Mouse (Mus musculus) CH12.LX (cell line): ENCODE results near the gene Nebl. TPM values are rescaled to one million over a fixed set of nuclear protein-coding genes. Genes with fewer than 3 reads are reported as not detected.

ENCODE experiments used
- DNase-seq: peaks from one replicate; pipeline ENCODE4 v3.0.0-alpha.2; 2013; ENCODE audit errors: extremely low read depth
- H3K27ac ChIP-seq: 2 replicates; pipeline ENCODE4 v1.5.1; 2012; ENCODE audit warnings: low read depth, mild to moderate bottlenecking, control low read depth, moderate library complexity; ENCODE audit not compliant: insufficient read depth
- H3K27me3 ChIP-seq: replicated peaks from 2 replicates; pipeline ENCODE3; 2012; ENCODE audit warnings: inconsistent platforms
- H3K36me3 ChIP-seq, 2 experiments: replicated peaks in 1 of 2; 2 replicates each; pipeline versions ENCODE3 to v1.6.1; 2012; ENCODE audit warnings: inconsistent platforms in 1 of 2, low read length in 1 of 2, mild to moderate bottlenecking in 1 of 2, mixed read lengths in 1 of 2, moderate library complexity in 1 of 2; ENCODE audit not compliant: control insufficient read depth in 1 of 2, insufficient read depth in 1 of 2
- H3K4me1 ChIP-seq, 2 experiments: 2 replicates each; pipeline ENCODE4 v1.6.1; 2012; ENCODE audit warnings: inconsistent platforms in 1 of 2, moderate library complexity in 1 of 2; ENCODE audit not compliant: insufficient read depth in 2 of 2, control insufficient read depth in 1 of 2
- H3K4me2 ChIP-seq: 2 replicates; pipeline ENCODE4 v1.6.1; 2012; ENCODE audit warnings: low read depth, mild to moderate bottlenecking, control low read depth; ENCODE audit not compliant: poor library complexity, insufficient read depth, severe bottlenecking
- H3K4me3 ChIP-seq, 3 experiments: fragments of 150-350 bp in 1 of 3; sonication (generic) in 1 of 3; replicated peaks in 1 of 3; 2 replicates each; pipeline versions ENCODE3 to v1.5.1; 2011 to 2012; ENCODE audit warnings: low read depth in 2 of 3, low read length in 2 of 3, mild to moderate bottlenecking in 2 of 3, moderate library complexity in 2 of 3, control low read depth in 1 of 3, improper control_type of control experiment in 1 of 3, inconsistent platforms in 1 of 3, mixed read lengths in 1 of 3; ENCODE audit not compliant: poor library complexity in 1 of 3
- H3K79me2 ChIP-seq: replicated peaks from 2 replicates; pipeline ENCODE4 v1.6.1; 2012; ENCODE audit warnings: mild to moderate bottlenecking, moderate library complexity; ENCODE audit not compliant: control insufficient read depth, poor library complexity, insufficient read depth, severe bottlenecking; ENCODE audit errors: extremely low read depth
- H3K9ac ChIP-seq: 2 replicates; pipeline ENCODE4 v1.6.1; 2012; ENCODE audit warnings: low read depth, mild to moderate bottlenecking, control low read depth, moderate library complexity; ENCODE audit not compliant: insufficient read depth
- H3K9me3 ChIP-seq: replicated peaks from 2 replicates; pipeline ENCODE3; 2012; ENCODE audit warnings: low read length, inconsistent platforms, mixed read lengths
- BHLHE40 ChIP-seq: IDR thresholded peaks from 2 replicates; pipeline ENCODE4 v1.6.1; 2011; ENCODE audit warnings: mild to moderate bottlenecking, low read depth, low read length, improper control_type of control experiment
- CTCF ChIP-seq, 2 experiments: IDR thresholded peaks in 1 of 2; conservative IDR thresholded peaks in 1 of 2; 2 replicates each; pipeline ENCODE4 v1.5.1; 2011 to 2012; ENCODE audit warnings: low read depth in 2 of 2, low read length in 2 of 2, improper control_type of control experiment in 1 of 2, inconsistent platforms in 1 of 2, mild to moderate bottlenecking in 1 of 2, moderate library complexity in 1 of 2
- EP300 ChIP-seq: IDR thresholded peaks from 2 replicates; pipeline ENCODE4 v1.6.1; 2011; ENCODE audit warnings: low read length, improper control_type of control experiment
- ETS1 ChIP-seq: conservative IDR thresholded peaks from 2 replicates; pipeline ENCODE4 v1.6.1; 2012; ENCODE audit warnings: low read depth, mild to moderate bottlenecking, inconsistent platforms, low read length, improper control_type of control experiment, moderate library complexity
- JUN ChIP-seq: IDR thresholded peaks from 2 replicates; pipeline ENCODE4 v1.6.1; 2011; ENCODE audit warnings: low read depth, mild to moderate bottlenecking, low read length, improper control_type of control experiment, moderate library complexity; ENCODE audit not compliant: insufficient read depth
- MAFK ChIP-seq: IDR thresholded peaks from 2 replicates; pipeline ENCODE4 v1.6.1; 2011; ENCODE audit warnings: low read length, improper control_type of control experiment; ENCODE audit not compliant: insufficient replicate concordance
- MXI1 ChIP-seq: IDR thresholded peaks from 2 replicates; pipeline ENCODE4 v1.6.1; 2011; ENCODE audit warnings: mild to moderate bottlenecking, low read depth, low read length, improper control_type of control experiment
- RAD21 ChIP-seq: IDR thresholded peaks from 2 replicates; pipeline ENCODE4 v1.6.1; 2011; ENCODE audit warnings: low read depth, mild to moderate bottlenecking, low read length, improper control_type of control experiment, moderate library complexity
- SMC3 ChIP-seq: IDR thresholded peaks from 2 replicates; pipeline ENCODE4 v1.6.1; 2011; ENCODE audit warnings: low read depth, low read length, improper control_type of control experiment
- USF1 ChIP-seq: IDR thresholded peaks from 2 replicates; pipeline ENCODE4 v1.6.1; 2014; ENCODE audit warnings: low read depth, mild to moderate bottlenecking, inconsistent platforms, low read length, improper control_type of control experiment
- ZMIZ1 ChIP-seq: IDR thresholded peaks from 2 replicates; pipeline ENCODE4 v1.6.1; 2012; ENCODE audit warnings: low read depth, mild to moderate bottlenecking, inconsistent platforms, low read length, improper control_type of control experiment
- dilution Hi-C: fragments of 300-500 bp; cut with MboI; formaldehyde crosslinking; loops from 2 replicates; pipeline ENCODE4 v1.14.3; 2020; ENCODE audit warnings: low sequenced_read_pairs; ENCODE audit not compliant: extremely low pct_unique_long_range_greater_than_20kb, extremely low pct_ligation_motif_present
- in situ Hi-C: fragments of 300-500 bp; cut with MboI; formaldehyde crosslinking; loops from 3 replicates; pipeline ENCODE4 v1.14.3; 2019; ENCODE audit warnings: low sequenced_read_pairs, low pct_ligation_motif_present, low pct_unique_long_range_greater_than_20kb, mixed read lengths
- polyA plus RNA-seq: library from polyadenylated mRNA; unstranded; fragments of >175 nt; gene quantifications from 2 replicates; pipeline ENCODE4 v1.2.1, GENCODE M21; 2012; ENCODE audit warnings: low read depth; ENCODE audit not compliant: insufficient read length
- total RNA-seq, 2 experiments: library from RNA; depleted of rRNA; stranded (reverse); fragments of 300-350 nt in 1 of 2; fragments of >200 nt in 1 of 2; gene quantifications; 2 replicates each; pipeline ENCODE4 v1.2.3; 2012 to 2014

The Nebl gene
- total and polyA plus RNA-seq, 3 experiments, result 12.6 to 113 (median 46.4) TPM

GRCm38 (mm10) chr2:17643869-17644268 lies 87.4 kb downstream of the Nebl start:
- H3K9ac ChIP-seq, result no peak overlapping the region
- H3K27me3 ChIP-seq, result no peaks in the 10 kb centered on the region
- no peaks in the 10 kb centered on the region for H3K9me3 ChIP-seq
- H3K27ac ChIP-seq, result no peak overlapping the region
- in situ Hi-C loops (loop anchor here (25.0 kb wide), 1 partner anchor 193 kb away; no protein-coding TSS in a partner anchor), dilution Hi-C loops (no loop called here)
- DNase-seq, result no peak
- no peaks in the 10 kb centered on the region for H3K36me3 ChIP-seq
- peaks cover 10 to 41% of the 10 kb centered on the region in 2 experiments; a peak in 3 of 4 replicates for H3K4me1 ChIP-seq
- no peak overlapping the region for H3K4me3 ChIP-seq
- no peak overlapping the region for H3K4me2 ChIP-seq
- TF ChIP-seq CTCF (conservative IDR thresholded peaks at IDR 0.05 in 1 of 2, IDR thresholded peaks at IDR 0.05 in 1 of 2; ENCODE audit: low read depth in 2 of 2, low read length in 2 of 2), result peak in 1 of 2 experiments; percentile 9; a peak in 1 of 4 replicates
- no peak for TF ChIP-seq JUN
- H3K79me2 ChIP-seq, result no peaks in the 10 kb centered on the region

- Histone ChIP-seq H3K36me3 (no peaks in the 10 kb centered on the region), H3K9me3 (no peaks in the 10 kb centered on the region), H3K4me2 (no peak overlapping the region), H3K27me3 (no peaks in the 10 kb centered on the region), H3K9ac (no peak overlapping the region), H3K4me1 (peaks cover 10 to 41% of the 10 kb centered on the region in 2 experiments; a peak in 3 of 4 replicates), H3K27ac (no peak overlapping the region), H3K4me3 (no peak overlapping the region), H3K79me2 (no peaks in the 10 kb centered on the region)
- in situ Hi-C loops, result loop anchor here (25.0 kb wide), 1 partner anchor 195 kb away; no protein-coding TSS in a partner anchor
- no peak for TF ChIP-seq EP300
- dilution Hi-C loops, result no loop called here
- DNase-seq, result no peak
Measured at GRCm38 (mm10) chr2:17642770-17643169, 88.5 kb downstream of the Nebl start.

GRCm38 (mm10) chr2:17640861-17641260 lies 90.4 kb downstream of the Nebl start:
- Histone ChIP-seq H3K9me3 (no peaks in the 10 kb centered on the region), H3K4me2 (peak overlapping the region; percentile 16; the same call in 1 of the 2 replicates), H3K27ac (no peak overlapping the region), H3K9ac (no peak overlapping the region), H3K27me3 (no peaks in the 10 kb centered on the region), H3K36me3 (no peaks in the 10 kb centered on the region), H3K4me3 (no peak overlapping the region), H3K4me1 (peaks cover 10 to 41% of the 10 kb centered on the region in 2 experiments; a peak in 3 of 4 replicates), H3K79me2 (no peaks in the 10 kb centered on the region)
- dilution Hi-C loops, result no loop called here
- no peak for TF ChIP-seq ZMIZ1
- TF ChIP-seq BHLHE40, result 0 out of 2 replicates have a peak, but pooled peaks have one; percentile 11
- DNase-seq, result peak; percentile 37
- in situ Hi-C loops, result loop anchor here (25.0 kb wide), 1 partner anchor 196 kb away; no protein-coding TSS in a partner anchor

GRCm38 (mm10) chr2:17638631-17639030 lies 92.6 kb downstream of the Nebl start:
- no peaks in the 10 kb centered on the region for H3K79me2 ChIP-seq
- H3K27ac ChIP-seq, result no peak overlapping the region
- TF ChIP-seq MXI1 (no peak), SMC3 (no peak), ETS1 (no peak), RAD21 (no peak), MAFK (no peak), USF1 (no peak), BHLHE40 (no peak)
- TF ChIP-seq, all 38 proteins: peak for 0
- Histone ChIP-seq H3K9ac (no peak overlapping the region), H3K4me3 (no peak overlapping the region), H3K4me2 (no peak overlapping the region), H3K4me1 (peaks cover 10 to 28% of the 10 kb centered on the region in 2 experiments; a peak in 3 of 4 replicates), H3K36me3 (no peaks in the 10 kb centered on the region), H3K27me3 (no peaks in the 10 kb centered on the region), H3K9me3 (no peaks in the 10 kb centered on the region)
- in situ Hi-C loops (loop anchor here (25.0 kb wide), 1 partner anchor 199 kb away; no protein-coding TSS in a partner anchor), dilution Hi-C loops (no loop called here)
- DNase-seq, result no peak
